Mouse (Mus musculus): ENCODE measurements around the gene Gp9. TPM values are rescaled to one million over a fixed set of nuclear protein-coding genes. Genes with fewer than 3 reads are reported as not detected.

The Gp9 gene
- polyA plus RNA-seq, 1 experiment from 2014 or later, result 4.7 TPM

- Histone ChIP-seq H3K9ac (no peak overlapping the region), H3K4me3 (no peak overlapping the region), H3K27me3 (no peaks in the 10 kb centered on the region), H3K9me3 (no peaks in the 10 kb centered on the region), H3K36me3 (no peaks in the 10 kb centered on the region), H3K27ac (peak overlapping the region; percentile 27; the same call in 1 of the 2 replicates), H3K4me1 (peaks cover 35% of the 10 kb centered on the region), H3K4me2 (no peak overlapping the region)
- WGBS, result 24% methylated on average over 6 of the region's 6 CpGs
- ATAC-seq (ENCODE audit: borderline replicate concordance, extremely low read depth, low FRiP score, low TSS enrichment), result no peak
Measured at GRCm38 (mm10) chr6:87739898-87740297, 38.0 kb upstream of the Gp9 start.

- H3K9ac ChIP-seq, result no peak overlapping the region
- H3K9me3 ChIP-seq, result no peaks in the 10 kb centered on the region
- no peak overlapping the region for H3K4me2 ChIP-seq
- H3K36me3 ChIP-seq, result no peaks in the 10 kb centered on the region
- H3K27me3 ChIP-seq, result no peaks in the 10 kb centered on the region
- H3K4me3 ChIP-seq, result no peak overlapping the region
- no peak overlapping the region for H3K27ac ChIP-seq
- ATAC-seq (ENCODE audit: borderline replicate concordance, extremely low read depth, low FRiP score, low TSS enrichment), result 0 out of 2 replicates have a peak, but pooled peaks have one; percentile 20
- H3K4me1 ChIP-seq, result peaks cover 39% of the 10 kb centered on the region
Measured at GRCm38 (mm10) chr6:87740496-87740895, 37.4 kb upstream of the Gp9 start.

GRCm38 (mm10) chr6:87741978-87742377, 35.9 kb upstream of the Gp9 start:
- no peaks in the 10 kb centered on the region for H3K27me3 ChIP-seq
- no peak overlapping the region for H3K27ac ChIP-seq
- no peak overlapping the region for H3K9ac ChIP-seq
- H3K4me1 ChIP-seq, result peaks cover 53% of the 10 kb centered on the region
- H3K36me3 ChIP-seq, result no peaks in the 10 kb centered on the region
- ATAC-seq (ENCODE audit: borderline replicate concordance, extremely low read depth, low FRiP score, low TSS enrichment), result no peak
- WGBS, result 73% methylated on average over 8 of the region's 8 CpGs
- H3K4me3 ChIP-seq, result no peak overlapping the region
- H3K4me2 ChIP-seq, result no peak overlapping the region
- H3K9me3 ChIP-seq, result no peaks in the 10 kb centered on the region

- Histone ChIP-seq H3K4me1 (peaks cover 52% of the 10 kb centered on the region), H3K36me3 (no peaks in the 10 kb centered on the region), H3K9ac (no peak overlapping the region), H3K9me3 (no peaks in the 10 kb centered on the region), H3K4me2 (no peak overlapping the region), H3K27me3 (no peaks in the 10 kb centered on the region), H3K27ac (no peak overlapping the region), H3K4me3 (no peak overlapping the region)
- no peak for ATAC-seq (ENCODE audit: borderline replicate concordance, extremely low read depth, low FRiP score, low TSS enrichment)
- 80% methylated on average over 5 of the region's 5 CpGs for WGBS
Measured at GRCm38 (mm10) chr6:87742804-87743203, 35.1 kb upstream of the Gp9 start.

GRCm38 (mm10) chr6:87743281-87743680, 34.6 kb upstream of the Gp9 start:
- Histone ChIP-seq H3K9ac (no peak overlapping the region), H3K4me3 (no peak overlapping the region), H3K4me1 (peaks cover 48% of the 10 kb centered on the region), H3K36me3 (no peaks in the 10 kb centered on the region), H3K9me3 (no peaks in the 10 kb centered on the region), H3K27me3 (no peaks in the 10 kb centered on the region), H3K27ac (no peak overlapping the region), H3K4me2 (no peak overlapping the region)
- no peak for ATAC-seq (ENCODE audit: borderline replicate concordance, extremely low read depth, low FRiP score, low TSS enrichment)
- 61% methylated on average over 5 of the region's 5 CpGs for WGBS

GRCm38 (mm10) chr6:87744632-87745031, 33.2 kb upstream of the Gp9 start:
- no peak overlapping the region for H3K9ac ChIP-seq
- H3K4me1 ChIP-seq, result peaks cover 43% of the 10 kb centered on the region
- no peak overlapping the region for H3K4me3 ChIP-seq
- no peaks in the 10 kb centered on the region for H3K36me3 ChIP-seq
- H3K4me2 ChIP-seq, result no peak overlapping the region
- H3K27ac ChIP-seq, result no peak overlapping the region
- no peaks in the 10 kb centered on the region for H3K27me3 ChIP-seq
- no peak for ATAC-seq (ENCODE audit: borderline replicate concordance, extremely low read depth, low FRiP score, low TSS enrichment)
- 79% methylated on average over 3 of the region's 3 CpGs for WGBS
- no peaks in the 10 kb centered on the region for H3K9me3 ChIP-seq

- 20% methylated on average over 1 of the region's 1 CpGs for WGBS
- Histone ChIP-seq H3K4me1 (peaks cover 36% of the 10 kb centered on the region), H3K27me3 (no peaks in the 10 kb centered on the region), H3K36me3 (no peaks in the 10 kb centered on the region), H3K9ac (no peak overlapping the region), H3K4me2 (no peak overlapping the region), H3K9me3 (no peaks in the 10 kb centered on the region), H3K4me3 (no peak overlapping the region), H3K27ac (peak overlapping the region; percentile 24; the same call in 1 of the 2 replicates)
- ATAC-seq (ENCODE audit: borderline replicate concordance, extremely low read depth, low FRiP score, low TSS enrichment), result no peak
Measured at GRCm38 (mm10) chr6:87745301-87745700, 32.6 kb upstream of the Gp9 start.

- Histone ChIP-seq H3K4me2 (no peak overlapping the region), H3K27me3 (no peaks in the 10 kb centered on the region), H3K36me3 (no peaks in the 10 kb centered on the region), H3K9ac (no peak overlapping the region), H3K9me3 (no peaks in the 10 kb centered on the region), H3K27ac (peak overlapping the region; percentile 53), H3K4me1 (peaks cover 33% of the 10 kb centered on the region), H3K4me3 (no peak overlapping the region)
- ATAC-seq (ENCODE audit: borderline replicate concordance, extremely low read depth, low FRiP score, low TSS enrichment), result peak; percentile 36; the same call in 1 of the 2 replicates
- WGBS, result 30% methylated on average over 3 of the region's 3 CpGs
Measured at GRCm38 (mm10) chr6:87746059-87746458, 31.8 kb upstream of the Gp9 start.

- WGBS, result 49% methylated on average over 2 of the region's 2 CpGs
- peak; percentile 85 for ATAC-seq (ENCODE audit: borderline replicate concordance, extremely low read depth, low FRiP score, low TSS enrichment)
Measured at GRCm38 (mm10) chr6:87746849-87747248, 31.0 kb upstream of the Gp9 start.

GRCm38 (mm10) chr6:87748078-87748477, 29.8 kb upstream of the Gp9 start:
- Histone ChIP-seq H3K27me3 (no peaks in the 10 kb centered on the region), H3K4me1 (peaks cover 33% of the 10 kb centered on the region), H3K27ac (no peak overlapping the region), H3K4me2 (no peak overlapping the region), H3K4me3 (no peak overlapping the region), H3K36me3 (no peaks in the 10 kb centered on the region), H3K9ac (no peak overlapping the region), H3K9me3 (no peaks in the 10 kb centered on the region)
- ATAC-seq (ENCODE audit: borderline replicate concordance, extremely low read depth, low FRiP score, low TSS enrichment), result no peak
- WGBS, result 70% methylated on average over 2 of the region's 2 CpGs

More at GRCm38 (mm10) chr6:87746849-87747248, 31.0 kb upstream of the Gp9 start:
- Histone ChIP-seq H3K4me2 (no peak overlapping the region), H3K4me1 (peaks cover 33% of the 10 kb centered on the region), H3K27me3 (no peaks in the 10 kb centered on the region), H3K36me3 (no peaks in the 10 kb centered on the region), H3K27ac (peak overlapping the region; percentile 53), H3K9me3 (no peaks in the 10 kb centered on the region), H3K9ac (no peak overlapping the region), H3K4me3 (no peak overlapping the region)

- no peak overlapping the region for H3K9ac ChIP-seq
- ATAC-seq (ENCODE audit: borderline replicate concordance, extremely low read depth, low FRiP score, low TSS enrichment), result no peak
- WGBS, result 63% methylated on average over 6 of the region's 6 CpGs
- no peak overlapping the region for H3K4me2 ChIP-seq
- H3K27me3 ChIP-seq, result no peaks in the 10 kb centered on the region
- H3K4me3 ChIP-seq, result no peak overlapping the region
- H3K36me3 ChIP-seq, result no peaks in the 10 kb centered on the region
- no peaks in the 10 kb centered on the region for H3K9me3 ChIP-seq
- H3K4me1 ChIP-seq, result peaks cover 33% of the 10 kb centered on the region
- H3K27ac ChIP-seq, result no peak overlapping the region
Measured at GRCm38 (mm10) chr6:87748531-87748930, 29.3 kb upstream of the Gp9 start.

- Histone ChIP-seq H3K36me3 (0 out of 2 replicates have a peak, but pooled peaks cover 4% of the 10 kb centered on the region), H3K9ac (no peak overlapping the region), H3K9me3 (no peaks in the 10 kb centered on the region), H3K4me1 (peaks cover 22% of the 10 kb centered on the region), H3K4me3 (no peak overlapping the region), H3K27ac (no peak overlapping the region), H3K4me2 (no peak overlapping the region), H3K27me3 (no peaks in the 10 kb centered on the region)
- no peak for ATAC-seq (ENCODE audit: borderline replicate concordance, extremely low read depth, low FRiP score, low TSS enrichment)
- 80% methylated on average over 8 of the region's 8 CpGs for WGBS
Measured at GRCm38 (mm10) chr6:87750184-87750910, 27.5 kb upstream of the Gp9 start.

Data from lung, embryonic 15.5 days (tissue).